Mouse (Mus musculus) hindbrain, embryonic 12.5 days (tissue): ENCODE measurements at regions not wholly inside any gene's neighbourhood (a gene's known extent, or its start where the extent isn't known, plus 50 kb on each side); places are given as distances from the start of the nearest gene placed in this dataset.

Experiments
- ATAC-seq: fragments of 200-750 bp; cut with Nextera tagmentation; 2 replicates; pipeline ENCODE4 v1.8.0; 2017; ENCODE audit warnings: moderate TSS enrichment; ENCODE audit not compliant: low FRiP score
- H3K27ac ChIP-seq: fragments of 300-500 bp; sonication (generic); 2 replicates; pipeline ENCODE4 v1.5.1; 2016; ENCODE audit warnings: mild to moderate bottlenecking
- H3K27me3 ChIP-seq: fragments of 300-500 bp; sonication (generic); 2 replicates; pipeline ENCODE4 v1.6.1; 2016; ENCODE audit warnings: mild to moderate bottlenecking
- H3K36me3 ChIP-seq: fragments of 300-500 bp; sonication (generic); 2 replicates; pipeline ENCODE4 v1.6.1; 2016; ENCODE audit warnings: mild to moderate bottlenecking
- H3K4me1 ChIP-seq: fragments of 300-500 bp; sonication (generic); 2 replicates; pipeline ENCODE4 v1.6.1; 2016
- H3K4me2 ChIP-seq: fragments of 300-500 bp; sonication (generic); replicated peaks from 2 replicates; pipeline ENCODE4 v1.6.1; 2016; ENCODE audit warnings: mild to moderate bottlenecking
- H3K4me3 ChIP-seq: fragments of 300-500 bp; sonication (generic); 2 replicates; pipeline ENCODE4 v1.5.1; 2016; ENCODE audit warnings: mild to moderate bottlenecking
- H3K9ac ChIP-seq: fragments of 300-500 bp; sonication (generic); 2 replicates; pipeline ENCODE4 v1.6.1; 2016; ENCODE audit warnings: mild to moderate bottlenecking, moderate library complexity
- H3K9me3 ChIP-seq: fragments of 300-500 bp; sonication (generic); replicated peaks from 2 replicates; pipeline ENCODE4 v1.6.1; 2016; ENCODE audit warnings: mild to moderate bottlenecking
- WGBS: fragments of 180-500 bp; shearing (Covaris S2); methylation state at CpG from one replicate; pipeline ENCODE4 v1.1.7; 2016; 5-methylcytosine and 5-hydroxymethylcytosine counted together

GRCm38 (mm10) chr8:9152313-9152925 lies 462.1 kb upstream of the Arglu1 start:
- Histone ChIP-seq H3K36me3 (no peaks in the 10 kb centered on the region), H3K4me2 (no peak overlapping the region)
- WGBS = 56% methylated on average over 20 of the region's 20 CpGs

GRCm38 (mm10) chr8:9144362-9144761 lies 454.0 kb upstream of the Arglu1 start:
- H3K4me2 ChIP-seq = no peak overlapping the region
- no peak overlapping the region for H3K27ac ChIP-seq
- no peak overlapping the region for H3K9ac ChIP-seq
- no peaks in the 10 kb centered on the region for H3K9me3 ChIP-seq
- WGBS = 83% methylated on average over 3 of the region's 3 CpGs
- ATAC-seq = no peak
- no peaks in the 10 kb centered on the region for H3K36me3 ChIP-seq
- no peaks in the 10 kb centered on the region for H3K4me1 ChIP-seq
- no peak overlapping the region for H3K4me3 ChIP-seq
- no peaks in the 10 kb centered on the region for H3K27me3 ChIP-seq

More at GRCm38 (mm10) chr8:9152313-9152925, 462.1 kb upstream of the Arglu1 start:
- Histone ChIP-seq H3K4me3 (no peak overlapping the region), H3K4me1 (peaks cover 18% of the 10 kb centered on the region), H3K27me3 (no peaks in the 10 kb centered on the region), H3K9me3 (no peaks in the 10 kb centered on the region), H3K27ac (no peak overlapping the region), H3K9ac (no peak overlapping the region)
- ATAC-seq = no peak

- no peak for ATAC-seq
- Histone ChIP-seq H3K36me3 (no peaks in the 10 kb centered on the region), H3K4me1 (no peaks in the 10 kb centered on the region), H3K9ac (no peak overlapping the region), H3K4me2 (no peak overlapping the region), H3K27me3 (no peaks in the 10 kb centered on the region), H3K9me3 (no peaks in the 10 kb centered on the region), H3K4me3 (no peak overlapping the region), H3K27ac (no peak overlapping the region)
- 61% methylated on average over 3 of the region's 3 CpGs for WGBS
Observed at GRCm38 (mm10) chr8:9139781-9140180, 449.5 kb upstream of the Arglu1 start.

- Histone ChIP-seq H3K36me3 (no peaks in the 10 kb centered on the region), H3K9ac (no peak overlapping the region), H3K27ac (no peak overlapping the region), H3K4me1 (no peaks in the 10 kb centered on the region), H3K9me3 (no peaks in the 10 kb centered on the region), H3K4me3 (no peak overlapping the region), H3K4me2 (no peak overlapping the region), H3K27me3 (no peaks in the 10 kb centered on the region)
- 73% methylated on average over 3 of the region's 3 CpGs for WGBS
- no peak for ATAC-seq
Observed at GRCm38 (mm10) chr8:9139059-9139620, 448.8 kb upstream of the Arglu1 start.

GRCm38 (mm10) chr8:9133758-9134157 lies 443.4 kb upstream of the Arglu1 start:
- WGBS = 56% methylated on average over 7 of the region's 7 CpGs
- H3K9me3 ChIP-seq = no peaks in the 10 kb centered on the region
- H3K9ac ChIP-seq = no peak overlapping the region
- H3K27ac ChIP-seq = no peak overlapping the region
- no peak for ATAC-seq
- H3K4me2 ChIP-seq = no peak overlapping the region
- no peaks in the 10 kb centered on the region for H3K27me3 ChIP-seq
- no peaks in the 10 kb centered on the region for H3K36me3 ChIP-seq
- no peaks in the 10 kb centered on the region for H3K4me1 ChIP-seq
- no peak overlapping the region for H3K4me3 ChIP-seq

- Histone ChIP-seq H3K9me3 (no peaks in the 10 kb centered on the region), H3K9ac (no peak overlapping the region), H3K4me3 (no peak overlapping the region), H3K27me3 (no peaks in the 10 kb centered on the region), H3K27ac (no peak overlapping the region), H3K36me3 (no peaks in the 10 kb centered on the region), H3K4me2 (no peak overlapping the region), H3K4me1 (no peaks in the 10 kb centered on the region)
- ATAC-seq = no peak
- 85% methylated on average over 5 of the region's 5 CpGs for WGBS
Observed at GRCm38 (mm10) chr8:9132612-9133218, 442.4 kb upstream of the Arglu1 start.

- H3K9me3 ChIP-seq = no peaks in the 10 kb centered on the region
- no peaks in the 10 kb centered on the region for H3K4me1 ChIP-seq
- no peaks in the 10 kb centered on the region for H3K36me3 ChIP-seq
- H3K4me2 ChIP-seq = no peak overlapping the region
- 73% methylated on average over 4 of the region's 4 CpGs for WGBS
- no peak overlapping the region for H3K4me3 ChIP-seq
- no peak overlapping the region for H3K27ac ChIP-seq
- no peak for ATAC-seq
- no peak overlapping the region for H3K9ac ChIP-seq
- H3K27me3 ChIP-seq = no peaks in the 10 kb centered on the region
Observed at GRCm38 (mm10) chr8:9131249-9131648, 440.9 kb upstream of the Arglu1 start.

GRCm38 (mm10) chr8:9124503-9124902 lies 434.2 kb upstream of the Arglu1 start:
- H3K36me3 ChIP-seq = no peaks in the 10 kb centered on the region
- ATAC-seq = no peak
- no peak overlapping the region for H3K4me3 ChIP-seq
- H3K9me3 ChIP-seq = 0 out of 2 replicates have a peak, but pooled peaks cover 3% of the 10 kb centered on the region
- H3K4me2 ChIP-seq = no peak overlapping the region
- H3K27me3 ChIP-seq = no peaks in the 10 kb centered on the region
- H3K9ac ChIP-seq = no peak overlapping the region
- no peak overlapping the region for H3K27ac ChIP-seq
- no peaks in the 10 kb centered on the region for H3K4me1 ChIP-seq
- 90% methylated on average over 4 of the region's 4 CpGs for WGBS

- Histone ChIP-seq H3K9me3 (0 out of 2 replicates have a peak, but pooled peaks cover 3% of the 10 kb centered on the region), H3K27me3 (no peaks in the 10 kb centered on the region), H3K4me1 (0 out of 2 replicates have a peak, but pooled peaks cover 2% of the 10 kb centered on the region), H3K4me2 (no peak overlapping the region), H3K4me3 (no peak overlapping the region), H3K36me3 (no peaks in the 10 kb centered on the region), H3K9ac (no peak overlapping the region), H3K27ac (peak overlapping the region; percentile 48; the same call in 1 of the 2 replicates)
- peak; percentile 46 for ATAC-seq
- WGBS = 78% methylated on average over 27 of the region's 27 CpGs
Observed at GRCm38 (mm10) chr8:9117809-9118737, 427.8 kb upstream of the Arglu1 start.

- Histone ChIP-seq H3K36me3 (no peaks in the 10 kb centered on the region), H3K9me3 (no peaks in the 10 kb centered on the region), H3K4me2 (no peak overlapping the region), H3K27me3 (no peaks in the 10 kb centered on the region), H3K4me3 (no peak overlapping the region), H3K4me1 (no peaks in the 10 kb centered on the region), H3K27ac (no peak overlapping the region), H3K9ac (no peak overlapping the region)
- ATAC-seq = no peak
- WGBS = 77% methylated on average over 5 of the region's 5 CpGs
Observed at GRCm38 (mm10) chr8:9095980-9096379, 405.7 kb upstream of the Arglu1 start.

GRCm38 (mm10) chr8:9094002-9094401 lies 403.7 kb upstream of the Arglu1 start:
- no peaks in the 10 kb centered on the region for H3K27me3 ChIP-seq
- H3K9me3 ChIP-seq = no peaks in the 10 kb centered on the region
- no peak overlapping the region for H3K4me3 ChIP-seq
- H3K36me3 ChIP-seq = no peaks in the 10 kb centered on the region
- H3K27ac ChIP-seq = no peak overlapping the region
- no peak overlapping the region for H3K4me2 ChIP-seq
- H3K9ac ChIP-seq = no peak overlapping the region
- ATAC-seq = no peak
- no peaks in the 10 kb centered on the region for H3K4me1 ChIP-seq
- 70% methylated on average over 9 of the region's 9 CpGs for WGBS

GRCm38 (mm10) chr8:9093356-9093755 lies 403.0 kb upstream of the Arglu1 start:
- no peaks in the 10 kb centered on the region for H3K36me3 ChIP-seq
- H3K27me3 ChIP-seq = no peaks in the 10 kb centered on the region
- no peaks in the 10 kb centered on the region for H3K9me3 ChIP-seq
- H3K4me1 ChIP-seq = no peaks in the 10 kb centered on the region
- ATAC-seq = no peak
- 79% methylated on average over 4 of the region's 4 CpGs for WGBS
- no peak overlapping the region for H3K9ac ChIP-seq
- H3K4me2 ChIP-seq = no peak overlapping the region
- no peak overlapping the region for H3K4me3 ChIP-seq
- no peak overlapping the region for H3K27ac ChIP-seq
